Mouse (Mus musculus) T-helper 1 cell (primary cell): ENCODE results near the gene Gsdma.
"Not testable (repeated sequence)": the region's sequence is repeated elsewhere in the genome, so short reads cannot be mapped to it uniquely, and the experiment has no call there.

Experiments
- in situ Hi-C: fragments of 300-600 bp; cut with MboI, MseI; formaldehyde crosslinking; loops from one replicate; pipeline ENCODE4 v1.15.1; 2025; ENCODE audit warnings: high pct_unique_total_duplicates

Gsdma gene

DNA sequence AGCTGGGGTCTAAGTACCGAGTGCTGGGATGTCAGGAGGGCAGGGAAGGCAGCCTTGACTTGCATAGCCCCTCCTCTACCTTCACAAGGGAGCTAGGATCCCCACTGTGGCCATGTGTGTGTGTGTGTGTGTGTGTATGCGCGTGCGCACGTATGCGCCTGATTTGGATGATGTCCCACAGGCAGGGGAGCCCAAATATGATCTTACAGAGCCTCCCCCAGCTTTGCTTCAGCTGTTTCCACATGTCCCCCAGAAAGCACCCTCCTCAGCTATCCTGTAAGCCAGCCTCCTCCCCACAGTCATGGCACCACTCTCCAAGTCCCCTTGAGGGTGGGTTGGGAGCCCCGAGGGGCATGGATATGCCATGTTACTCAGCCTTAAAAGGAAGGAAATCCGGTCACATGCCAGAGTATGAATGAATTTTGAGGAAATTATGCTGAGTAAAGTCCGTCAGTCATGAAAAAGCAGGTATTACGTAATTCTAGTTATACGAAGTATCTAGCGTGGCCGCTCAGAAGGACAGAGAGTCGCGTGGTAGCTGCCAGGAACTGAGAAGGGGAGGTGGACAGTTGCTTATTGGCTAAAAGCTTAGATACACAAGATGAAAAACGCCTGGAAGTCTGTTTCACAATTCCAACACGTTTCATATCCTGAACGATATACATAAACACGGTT lies 44.3 kb downstream of the Gsdma start:
- in situ Hi-C loops, result no loop called here

DNA sequence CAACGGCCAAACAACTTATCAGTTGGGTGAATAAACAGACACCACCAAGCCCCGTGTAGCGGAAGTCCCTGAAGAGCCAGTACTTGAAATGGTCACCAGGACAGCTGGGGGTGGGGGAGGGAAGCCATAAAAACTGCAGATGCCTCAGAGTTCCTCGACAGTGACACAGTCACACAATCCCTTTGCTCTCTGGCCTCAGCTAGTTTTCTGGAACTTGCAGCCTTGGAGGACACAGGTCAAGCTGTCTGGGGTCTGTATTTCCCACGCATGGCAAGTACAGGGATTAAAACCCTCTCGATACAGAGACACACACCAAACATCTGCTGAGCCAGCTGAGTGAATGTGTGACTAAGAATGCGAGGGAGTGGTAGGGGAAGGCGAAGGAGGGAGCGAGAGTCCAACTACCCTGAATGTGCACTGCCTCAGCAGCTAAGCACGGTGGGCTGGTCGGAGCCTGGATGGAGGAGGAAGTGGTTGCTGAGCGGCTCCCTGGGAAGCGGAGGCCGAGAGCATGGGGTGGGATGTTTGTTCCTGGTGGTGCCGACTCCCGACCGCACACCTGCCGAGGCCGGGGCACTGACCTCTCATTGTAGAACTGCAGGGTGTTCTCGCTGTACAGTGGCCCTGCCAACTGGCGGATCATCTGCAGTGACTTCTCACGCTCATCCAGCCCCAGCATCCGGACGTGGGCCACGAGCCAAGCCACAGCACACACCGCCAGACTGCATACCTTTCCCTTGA lies 45.0 kb downstream of the Gsdma start:
- in situ Hi-C loops, result no loop called here

DNA sequence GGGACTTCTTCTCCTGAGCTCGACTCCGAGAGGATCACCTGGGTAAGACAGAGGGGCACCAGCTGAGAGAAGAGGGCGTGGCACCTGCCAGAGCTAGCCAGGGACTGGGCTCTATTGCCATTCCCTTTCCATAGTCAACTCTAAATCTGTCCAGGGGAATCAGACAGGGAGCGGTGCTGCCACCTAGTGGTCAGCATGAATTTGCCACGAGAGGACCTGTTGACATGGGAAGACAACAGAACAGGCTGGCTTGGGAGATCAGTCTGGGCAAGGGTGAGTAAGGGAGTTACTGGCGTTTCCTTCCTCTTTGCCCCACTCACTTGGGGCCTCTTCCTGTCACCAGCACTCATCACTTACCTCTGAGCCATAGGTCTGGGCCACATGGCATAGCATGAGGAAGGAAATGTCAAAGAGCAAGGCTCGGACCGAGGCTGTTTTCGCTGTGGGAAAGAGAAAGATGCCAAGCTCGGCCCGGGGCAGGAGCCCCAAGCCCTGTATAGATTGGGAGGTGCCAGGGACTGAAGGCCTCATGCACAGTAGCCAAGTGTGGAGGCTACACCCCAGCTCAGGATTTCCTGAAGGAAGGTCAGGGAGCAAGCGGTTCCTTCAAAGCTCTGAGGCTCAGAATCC lies 46.4 kb downstream of the Gsdma start:
- in situ Hi-C loops, result no loop called here

DNA sequence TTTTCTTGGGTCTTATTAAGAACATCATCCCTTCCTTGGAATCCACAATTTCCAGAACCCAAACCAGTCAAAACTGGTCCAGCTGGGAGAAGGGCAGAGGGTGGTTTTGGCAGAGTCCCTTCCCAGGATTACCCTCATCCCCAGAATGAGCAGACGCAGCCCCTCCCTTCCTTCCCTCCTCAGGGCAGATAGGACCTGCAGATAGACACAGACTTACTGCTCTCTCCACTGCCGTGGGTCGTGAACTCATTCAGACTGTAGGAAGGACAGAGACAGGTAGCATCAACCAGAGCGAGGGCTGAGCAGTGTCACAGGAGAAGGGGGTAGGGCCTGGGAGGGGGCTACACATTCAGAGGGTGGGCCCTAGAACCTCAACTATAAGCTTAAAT lies 46.9 kb downstream of the Gsdma start:
- in situ Hi-C loops, result no loop called here

DNA sequence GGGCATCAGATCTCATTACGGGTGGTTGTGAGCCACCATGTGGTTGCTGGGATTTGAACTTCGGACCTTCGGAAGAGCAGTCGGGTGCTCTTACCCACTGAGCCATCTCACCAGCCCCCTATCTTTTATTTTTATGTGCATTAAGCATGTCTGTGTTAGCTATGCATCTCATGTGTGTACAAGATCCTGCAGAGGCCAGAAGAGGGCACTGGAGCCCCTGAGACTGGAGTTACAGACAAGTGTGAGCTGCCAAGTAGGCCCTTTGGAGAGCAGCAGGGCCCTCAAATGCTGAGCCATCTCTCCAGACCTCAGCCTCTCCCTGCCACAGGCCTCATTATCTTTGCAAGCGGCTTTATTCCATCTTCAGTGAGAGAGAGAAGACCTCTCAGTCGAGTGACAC lies 47.9 kb downstream of the Gsdma start:
- in situ Hi-C loops, result not testable (repeated sequence)

DNA sequence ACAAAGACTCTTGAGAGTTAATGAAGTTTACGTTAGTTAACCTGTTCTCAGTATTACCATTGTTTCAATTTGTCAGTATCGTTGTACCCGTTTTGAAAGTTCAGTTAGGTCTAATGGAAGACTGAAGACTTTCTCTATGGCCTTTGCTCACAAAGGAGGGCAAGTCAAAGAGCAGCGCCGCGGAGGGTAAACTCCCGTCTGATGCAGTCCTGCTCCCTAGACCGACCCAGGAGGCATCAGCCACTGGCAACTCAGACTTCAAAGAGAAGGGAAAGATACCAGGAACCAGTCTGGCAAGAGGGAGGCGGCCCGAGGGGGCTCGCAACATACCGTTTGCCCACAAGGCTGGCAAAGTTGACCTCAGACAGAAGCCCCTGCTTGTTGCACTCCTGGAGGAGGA lies 49.6 kb downstream of the Gsdma start:
- in situ Hi-C loops, result no loop called here

DNA sequence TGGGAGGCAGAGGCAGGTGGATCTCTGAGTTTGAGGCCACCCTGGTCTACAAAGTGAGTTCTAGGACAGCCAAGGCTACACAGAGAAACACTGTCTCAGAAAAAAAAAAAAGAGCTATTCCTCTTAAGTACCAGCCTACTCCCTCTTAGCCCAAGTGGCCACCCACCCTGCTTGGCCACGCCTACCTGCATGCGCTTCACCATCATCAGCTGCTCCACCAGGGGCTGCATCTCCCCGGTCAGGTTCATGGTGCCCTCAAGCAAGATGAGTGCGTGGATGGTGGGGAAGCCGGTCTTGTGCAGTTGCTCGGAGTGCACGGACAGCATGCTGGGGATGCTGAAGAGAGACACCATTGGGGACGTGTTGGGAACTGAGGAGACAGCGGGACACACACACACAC lies 51.8 kb downstream of the Gsdma start:
- in situ Hi-C loops, result no loop called here

DNA sequence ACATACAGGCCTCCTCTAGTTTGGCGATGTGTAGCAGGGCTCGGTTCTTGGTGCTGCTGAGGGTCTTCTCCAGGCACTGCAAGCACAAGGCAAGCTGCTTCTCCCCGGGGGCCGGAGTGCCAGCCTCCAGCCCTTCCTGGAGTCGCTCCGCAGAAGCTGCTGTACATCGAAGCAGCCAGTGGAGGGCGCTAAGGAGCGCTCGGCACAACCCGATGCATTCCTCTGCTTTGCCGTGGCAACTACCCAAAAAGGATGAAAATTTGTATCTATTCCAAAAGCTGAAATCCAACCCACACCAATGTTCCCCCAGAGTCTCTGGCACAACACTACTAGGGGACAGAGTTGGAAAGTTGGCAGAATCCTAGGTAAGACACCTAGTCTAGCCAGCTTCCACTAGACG lies 53.8 kb downstream of the Gsdma start:
- in situ Hi-C loops, result no loop called here

DNA sequence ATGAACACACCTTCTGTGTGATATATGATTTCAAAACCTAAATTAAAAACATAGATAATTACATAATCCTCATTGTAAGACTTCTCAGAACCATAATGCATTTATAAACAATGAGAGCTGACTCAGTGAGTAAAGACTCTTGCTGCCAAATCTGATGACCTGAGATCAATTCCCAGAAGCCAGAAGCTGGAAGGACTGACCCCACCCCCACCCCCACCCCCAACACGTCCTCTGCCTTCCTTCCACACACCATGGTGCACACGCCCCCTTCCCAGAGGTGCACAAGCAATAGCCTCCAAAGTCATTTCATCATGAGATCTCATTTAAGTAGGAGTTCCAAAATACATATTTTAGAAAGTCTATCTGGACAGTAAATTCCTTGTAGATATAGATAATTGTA lies 56.6 kb downstream of the Gsdma start:
- in situ Hi-C loops, result no loop called here

DNA sequence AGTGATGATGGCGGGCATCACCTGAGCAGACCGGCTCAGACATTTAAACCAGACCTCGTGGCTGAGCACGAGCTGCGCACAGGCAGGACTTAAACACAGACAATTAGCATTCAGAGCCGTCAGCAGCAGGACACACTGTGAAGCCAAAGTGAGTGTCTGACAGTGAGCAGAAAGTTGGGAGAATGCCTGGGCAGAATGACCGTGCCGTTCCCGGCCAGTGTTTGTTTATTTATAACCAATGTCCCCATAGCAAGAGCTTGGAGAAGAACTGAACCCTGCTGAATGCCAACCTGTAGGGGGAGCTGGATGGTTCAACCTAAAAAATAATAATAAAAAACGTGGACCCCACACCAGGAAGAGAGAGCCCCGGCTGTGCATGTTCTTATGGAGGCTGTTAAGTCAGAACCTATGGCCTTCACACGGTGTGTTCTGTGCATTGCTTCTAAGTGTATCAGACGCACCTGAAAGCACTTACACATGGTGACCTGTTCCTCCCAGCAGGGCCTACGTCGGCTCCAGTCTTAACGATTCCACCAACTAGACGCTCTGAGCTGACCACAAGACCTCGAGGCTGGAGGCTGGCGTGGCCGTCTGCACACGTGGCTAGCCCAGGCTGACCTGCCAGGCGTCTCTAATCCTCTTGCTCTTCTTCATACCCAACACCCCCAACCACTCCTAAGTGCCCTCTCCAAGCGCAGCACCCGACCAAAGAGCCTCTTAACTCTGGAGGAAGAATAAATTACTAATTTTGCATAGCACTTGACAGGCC lies 57.5 kb downstream of the Gsdma start:
- in situ Hi-C loops, result no loop called here

DNA sequence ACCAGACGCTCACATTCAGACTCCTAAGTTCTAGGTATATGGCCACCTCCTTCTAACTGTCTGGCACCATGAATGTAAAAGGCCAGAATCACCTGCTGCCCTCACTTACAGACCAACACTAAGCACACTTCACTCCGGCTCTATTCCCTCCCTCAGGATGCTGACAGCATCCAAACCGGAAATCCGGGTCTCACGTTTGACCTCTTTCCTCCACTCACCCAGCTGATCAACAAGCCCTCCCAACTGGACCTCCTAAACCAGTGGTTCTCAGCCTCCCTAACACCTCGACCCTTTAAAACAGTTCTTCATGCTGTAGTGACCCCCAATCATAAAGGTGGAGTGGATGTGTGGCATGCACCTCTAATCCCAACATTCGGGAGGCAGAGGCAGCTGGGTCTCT lies 58.9 kb downstream of the Gsdma start:
- in situ Hi-C loops, result no loop called here

DNA sequence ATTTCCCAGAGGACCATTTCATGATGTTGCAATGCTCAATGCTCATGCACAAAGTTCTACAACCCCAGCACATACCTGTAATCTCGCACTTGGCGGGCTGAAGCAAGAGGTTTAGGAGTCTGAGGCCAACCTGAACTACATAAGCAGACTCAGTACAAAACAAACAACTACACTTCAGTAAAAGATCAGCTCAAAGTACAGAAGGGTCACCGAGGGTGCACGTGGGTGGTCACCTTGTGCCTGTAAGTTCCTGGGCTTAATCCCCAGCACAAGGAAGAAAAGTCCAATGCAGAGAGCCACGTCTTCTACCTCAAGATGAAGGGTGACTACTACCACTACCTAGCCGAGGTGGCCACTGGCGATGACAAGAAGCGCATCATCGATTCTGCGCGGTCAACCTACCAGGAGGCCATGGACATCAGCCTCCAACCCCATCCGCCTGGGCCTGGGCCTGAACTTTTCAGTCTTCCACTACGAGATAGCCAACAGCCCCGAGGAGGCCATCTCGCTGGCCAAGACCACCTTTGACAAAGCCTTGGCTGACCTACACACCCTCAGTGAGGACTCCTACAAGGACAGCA lies 61.9 kb downstream of the Gsdma start:
- in situ Hi-C loops, result no loop called here
